Mouse (Mus musculus) liver, adult (tissue): ENCODE measurements around the gene Otol1.

Experiments
- GATA4 ChIP-seq: IDR thresholded peaks from 2 replicates; pipeline ENCODE4 v1.6.1; 2014; ENCODE audit warnings: mild to moderate bottlenecking, low read length; ENCODE audit not compliant: insufficient replicate concordance

Otol1 gene

GRCm38 (mm10) chr3:70007313-70007712 lies at the start of gene Otol1:
Gene Otol1 (plus strand): TSS chr3:70007613.
- no peak for TF ChIP-seq GATA4

GRCm38 (mm10) chr3:69962187-69962586 lies 45.2 kb upstream of the Otol1 start:
- no peak for TF ChIP-seq GATA4

- TF ChIP-seq GATA4: no peak
These were observed 35.8 kb upstream of the Otol1 start for GRCm38 (mm10) chr3:69971482-69972097.

GRCm38 (mm10) chr3:69978092-69978491 lies 29.3 kb upstream of the Otol1 start:
- no peak for TF ChIP-seq GATA4

GRCm38 (mm10) chr3:69993806-69994205 lies 13.6 kb upstream of the Otol1 start:
- TF ChIP-seq GATA4: no peak

GRCm38 (mm10) chr3:70001540-70001939 lies 5.9 kb upstream of the Otol1 start:
- TF ChIP-seq GATA4: no peak

- TF ChIP-seq GATA4: no peak
These were observed 4.2 kb upstream of the Otol1 start for GRCm38 (mm10) chr3:70003126-70003764.

GRCm38 (mm10) chr3:70003955-70004354 lies 3.5 kb upstream of the Otol1 start:
- TF ChIP-seq GATA4: no peak

GRCm38 (mm10) chr3:70004379-70004778 lies 3.0 kb upstream of the Otol1 start:
- no peak for TF ChIP-seq GATA4

- no peak for TF ChIP-seq GATA4
These were observed 5.2 kb downstream of the Otol1 start for GRCm38 (mm10) chr3:70012641-70013040.

- no peak for TF ChIP-seq GATA4
These were observed 19.2 kb downstream of the Otol1 start for GRCm38 (mm10) chr3:70026605-70027004.

GRCm38 (mm10) chr3:70029260-70029659 lies 21.8 kb downstream of the Otol1 start:
- no peak for TF ChIP-seq GATA4

GRCm38 (mm10) chr3:70035593-70035992 lies 28.2 kb downstream of the Otol1 start:
- TF ChIP-seq GATA4: no peak
